Mouse (Mus musculus) cerebellum, adult 11 months (tissue): ENCODE data around the gene Cnnm3.

Experiments
- DNase-seq: peaks from one replicate; pipeline ENCODE4 v3.0.0; 2022

Cnnm3 gene

DNA sequence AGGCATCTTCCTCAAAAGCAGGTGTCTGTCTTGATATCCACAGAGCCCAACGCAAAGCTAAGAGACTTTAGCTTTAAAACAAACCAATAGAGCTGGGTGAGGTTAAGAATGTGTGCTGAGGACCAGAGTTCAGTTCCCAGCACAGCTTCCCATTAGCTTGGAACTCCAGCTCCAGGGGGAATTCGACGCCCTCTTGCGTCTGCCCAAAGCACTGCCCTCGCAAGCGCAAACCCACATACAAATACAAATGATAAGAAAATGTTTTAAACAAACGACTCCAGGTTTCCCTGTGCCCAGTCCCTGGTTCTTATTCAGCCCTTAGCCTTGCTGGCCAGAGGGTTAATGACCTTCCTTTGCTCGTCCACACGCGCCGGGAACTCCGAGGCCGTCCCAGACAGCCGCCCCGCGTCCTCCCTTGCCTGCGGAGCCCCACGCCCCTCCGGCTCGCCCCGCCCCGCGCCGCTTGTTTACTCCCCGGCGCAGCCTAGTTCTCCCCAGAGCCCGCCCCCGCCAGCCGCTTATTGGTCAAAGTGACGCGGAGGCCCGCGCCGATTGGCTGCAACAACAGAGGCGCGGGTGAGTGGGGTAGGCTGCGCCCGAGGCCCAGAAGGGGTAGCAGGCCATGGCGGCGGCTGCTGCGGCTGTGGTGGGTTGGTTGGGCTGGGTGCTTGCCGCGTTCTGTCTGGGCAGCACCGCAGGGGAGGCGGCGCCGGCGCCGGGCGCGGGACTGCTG is at the start of gene Cnnm3:
Cnnm3 (plus strand) TSS at position 579 of the 733 bp plus-strand sequence.
- DNase-seq = peak; percentile 99

DNA sequence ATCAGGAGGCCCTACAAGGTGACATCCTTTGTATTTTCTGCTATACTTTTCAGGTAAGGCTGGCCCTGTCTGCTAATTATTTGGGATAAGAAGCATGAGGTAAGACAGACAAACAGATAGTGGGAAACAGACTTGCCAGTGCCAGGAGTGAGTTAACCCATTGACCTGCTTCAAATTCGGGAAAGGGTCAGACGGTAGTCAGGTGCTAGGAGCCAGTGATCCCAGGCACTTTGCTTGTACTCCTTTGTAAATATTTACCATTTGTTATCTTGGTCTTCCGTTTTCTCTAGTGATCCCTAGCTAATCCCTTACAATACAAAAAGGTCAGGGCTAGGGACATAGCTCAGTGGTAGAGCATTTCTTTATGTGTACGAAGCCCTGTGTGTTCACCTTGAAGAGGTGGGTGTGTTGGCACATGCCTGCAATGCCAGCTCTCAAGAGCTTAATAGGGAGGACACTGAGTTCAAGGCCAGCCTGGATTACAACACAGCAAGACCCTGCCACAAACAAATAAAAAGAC is 46.0 kb upstream of the Cnnm3 start:
- DNase-seq = no peak

GRCm38 (mm10) chr1:36467446-36467845 is 44.2 kb upstream of the Cnnm3 start:
- DNase-seq = no peak

- no peak for DNase-seq
These were observed 41.7 kb upstream of the Cnnm3 start for GRCm38 (mm10) chr1:36469811-36470444.

- DNase-seq = peak; percentile 87
These were observed 40.2 kb upstream of the Cnnm3 start, which contains the start of gene Cnnm4 for GRCm38 (mm10) chr1:36471181-36472105. Cnnm4 (plus strand) TSS chr1:36471620.

DNA sequence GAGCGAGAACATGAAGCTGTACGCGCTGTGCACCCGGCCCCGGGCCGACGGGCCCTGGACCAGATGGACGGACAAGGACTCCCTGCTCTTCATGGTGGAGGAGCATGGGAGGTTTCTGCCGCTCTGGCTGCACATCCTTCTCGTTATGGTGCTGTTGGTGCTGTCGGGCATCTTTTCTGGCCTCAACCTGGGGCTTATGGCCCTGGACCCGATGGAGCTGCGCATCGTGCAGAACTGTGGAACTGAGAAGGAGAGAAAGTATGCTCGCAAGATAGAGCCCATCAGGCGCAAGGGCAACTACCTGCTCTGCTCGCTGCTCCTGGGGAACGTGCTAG is 39.6 kb upstream of the Cnnm3 start:
- no peak for DNase-seq

GRCm38 (mm10) chr1:36473211-36473780 is 38.4 kb upstream of the Cnnm3 start:
- no peak for DNase-seq

DNA sequence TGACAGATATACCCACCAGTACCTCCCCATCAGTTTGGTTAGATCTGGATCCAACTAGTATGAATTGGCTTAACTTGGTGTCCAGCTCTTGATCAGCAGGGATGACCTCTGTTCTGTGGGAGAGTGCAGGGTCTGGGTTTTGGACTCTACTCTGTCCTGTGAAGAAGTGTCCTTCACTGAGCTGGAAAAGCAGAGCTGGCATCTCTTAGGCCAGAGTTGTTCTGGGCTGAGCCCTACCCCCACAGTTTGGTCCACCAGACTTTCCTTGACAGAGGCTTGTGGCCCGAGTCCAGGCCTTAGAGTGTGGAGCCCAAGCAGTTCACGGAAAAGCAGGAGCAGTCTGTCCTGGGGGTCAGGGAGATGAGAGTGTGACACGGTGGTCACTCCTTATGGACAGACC is 37.0 kb upstream of the Cnnm3 start:
- DNase-seq = no peak

- DNase-seq = no peak
These were observed 36.1 kb upstream of the Cnnm3 start for GRCm38 (mm10) chr1:36475480-36476110.

GRCm38 (mm10) chr1:36476426-36476825 is 35.2 kb upstream of the Cnnm3 start:
- no peak for DNase-seq

DNA sequence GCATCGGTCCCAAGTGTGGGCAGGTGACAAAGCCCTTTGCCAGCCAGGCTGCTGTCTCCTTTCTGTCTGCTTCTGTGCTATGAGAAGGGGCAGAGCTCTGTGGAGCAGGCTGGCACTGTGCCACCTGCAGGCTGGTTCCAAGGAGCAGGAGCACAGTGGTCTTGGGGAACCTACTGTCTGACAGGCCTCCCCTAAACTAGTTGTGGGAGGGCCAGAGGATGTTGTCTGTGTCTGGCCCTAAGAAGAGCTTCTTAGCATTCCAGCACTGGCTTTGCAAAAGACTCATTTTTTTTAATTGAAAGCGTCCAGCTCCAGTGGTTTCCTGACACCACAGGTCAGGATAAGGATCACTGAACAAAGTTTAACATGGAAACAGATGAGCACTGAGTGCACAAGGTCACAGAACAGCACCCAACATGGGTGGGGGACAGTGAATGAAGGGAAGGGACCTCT is 33.3 kb upstream of the Cnnm3 start:
- DNase-seq = no peak

- DNase-seq = no peak
These were observed 31.5 kb upstream of the Cnnm3 start for GRCm38 (mm10) chr1:36479903-36480899.

DNA sequence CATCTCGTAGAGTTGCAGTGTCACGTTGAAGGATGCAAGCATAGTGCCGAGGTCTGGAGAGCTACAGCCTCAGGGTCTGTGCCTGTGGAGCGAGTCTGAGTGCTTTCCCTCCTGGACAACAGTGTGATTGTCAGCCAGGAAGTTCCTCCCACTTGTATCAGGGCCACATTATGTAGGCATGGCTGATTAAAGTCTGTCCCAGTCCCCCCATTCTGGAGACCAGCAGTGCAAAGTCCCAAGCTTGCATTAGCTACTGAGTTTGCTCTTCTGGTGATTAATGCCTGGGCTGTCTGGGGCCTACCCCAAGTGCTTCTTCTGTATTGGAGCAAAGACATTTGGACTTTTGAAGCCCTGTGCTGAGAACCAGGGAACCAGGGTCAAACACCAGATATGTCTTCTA is 27.8 kb upstream of the Cnnm3 start:
- no peak for DNase-seq

DNA sequence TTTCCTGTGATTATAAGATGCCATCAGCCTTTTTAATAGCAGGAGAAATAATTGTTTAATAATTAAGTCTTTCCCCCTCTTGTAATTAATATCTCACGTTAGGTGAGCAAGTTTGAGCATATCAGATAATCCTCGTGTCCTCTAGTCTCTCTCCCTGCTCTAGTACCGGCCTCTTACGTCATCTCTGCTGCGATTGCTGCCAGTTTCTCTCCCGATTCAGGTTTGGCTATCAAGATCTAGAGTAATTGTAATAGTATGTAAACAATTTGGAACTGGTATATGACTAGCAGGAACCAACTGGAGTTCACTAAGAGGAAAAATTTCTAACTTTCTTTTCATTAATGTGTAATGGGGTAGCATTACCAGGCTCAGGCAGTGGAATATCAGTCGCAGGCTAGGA is 26.6 kb upstream of the Cnnm3 start:
- no peak for DNase-seq

- DNase-seq = no peak
These were observed 24.6 kb upstream of the Cnnm3 start for GRCm38 (mm10) chr1:36487111-36487510.

DNA sequence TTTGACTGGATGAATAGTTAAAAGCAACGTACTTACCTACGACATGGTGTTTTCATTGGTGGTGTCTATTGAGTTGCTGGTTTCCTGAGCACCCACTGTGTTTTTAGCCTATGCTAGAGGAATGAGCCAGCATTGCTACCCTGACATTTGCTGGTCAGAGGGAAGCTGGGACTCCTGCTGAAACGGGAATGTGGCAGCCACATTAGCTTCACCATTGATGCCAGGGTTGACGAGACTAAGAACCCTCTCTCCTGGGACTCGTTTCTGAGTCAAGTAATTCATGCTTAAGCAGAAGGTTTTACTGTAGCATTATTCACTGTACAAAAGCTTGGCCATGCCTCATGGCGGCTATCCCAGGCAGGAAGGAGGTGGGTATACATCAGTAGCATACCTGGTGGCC is 22.0 kb upstream of the Cnnm3 start:
- no peak for DNase-seq

DNA sequence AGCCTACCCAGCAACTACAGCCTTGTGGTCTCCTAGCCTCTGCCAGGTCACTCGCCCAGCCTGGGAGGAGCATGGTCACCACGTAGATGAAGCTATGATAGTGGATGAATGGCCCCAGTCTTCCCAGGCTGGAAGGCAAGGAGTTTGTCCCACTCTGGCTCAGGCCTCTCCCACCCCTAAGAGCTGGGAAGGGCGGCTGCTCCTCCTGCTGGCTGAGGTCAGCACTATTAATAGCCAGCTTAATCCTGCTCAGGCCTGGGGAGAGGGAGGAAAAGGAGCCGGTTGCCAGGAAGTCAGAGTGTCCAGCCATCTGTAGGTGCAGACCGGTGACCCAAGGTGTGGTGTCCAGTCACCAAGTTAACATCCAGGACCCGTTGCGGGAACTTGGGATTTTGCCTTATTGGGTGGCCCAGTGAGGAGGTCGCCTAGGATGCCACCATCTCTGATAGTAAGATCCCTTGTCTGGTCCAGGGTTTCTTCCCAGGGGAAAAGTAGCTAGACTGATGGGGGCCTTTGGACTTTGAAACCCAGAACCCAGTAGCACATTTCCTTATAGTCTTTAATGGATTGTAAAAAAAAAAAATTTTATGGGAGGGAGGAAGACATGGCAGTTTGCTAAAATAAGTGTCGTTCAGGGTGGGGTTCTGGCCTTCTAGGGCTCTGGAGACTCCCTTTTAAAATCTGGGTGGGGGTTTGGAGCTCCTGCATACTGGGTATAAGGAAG is 19.1 kb upstream of the Cnnm3 start:
- DNase-seq = peak; percentile 86

DNA sequence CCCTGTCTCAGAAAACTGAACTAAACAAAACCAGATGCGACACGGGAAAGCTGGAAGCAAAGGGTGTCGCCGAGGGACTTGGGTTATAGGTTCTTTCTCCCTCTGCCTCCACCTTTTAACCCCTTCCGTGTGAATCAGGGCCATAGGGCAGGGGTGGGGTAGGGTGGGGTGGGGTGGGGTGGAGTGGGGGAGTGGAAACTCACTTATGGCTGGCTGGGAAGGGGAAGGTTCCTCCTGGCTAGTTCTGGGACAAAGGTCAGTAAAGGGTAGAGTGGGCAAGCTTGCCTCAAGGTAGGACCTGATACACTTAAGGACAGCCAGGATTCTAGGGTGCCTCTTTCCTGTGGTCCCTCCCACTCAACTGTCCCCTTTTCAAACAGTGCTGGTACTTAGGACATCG is 18.4 kb upstream of the Cnnm3 start:
- DNase-seq = no peak

DNA sequence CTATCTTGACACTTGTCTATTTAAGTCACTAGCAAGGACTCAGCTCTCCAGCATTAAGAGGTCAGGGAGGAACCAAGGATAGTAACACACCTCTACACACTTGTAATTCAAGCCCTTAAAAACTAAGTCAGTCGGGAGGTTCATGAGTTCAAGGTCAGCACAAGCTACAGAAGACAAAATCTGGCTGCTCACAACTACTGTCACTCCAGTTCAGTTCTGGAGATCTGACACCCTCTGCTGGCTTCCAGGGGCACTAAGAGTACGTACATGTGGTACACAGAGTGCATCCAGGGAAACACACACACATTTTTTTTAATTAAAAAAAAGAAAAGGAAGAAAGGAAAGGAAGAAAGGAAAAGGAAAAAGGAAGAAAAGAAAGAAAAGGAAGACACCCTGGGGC is 14.9 kb upstream of the Cnnm3 start:
- no peak for DNase-seq

- DNase-seq = no peak
These were observed 14.4 kb upstream of the Cnnm3 start for GRCm38 (mm10) chr1:36497312-36497711.
